Mouse (Mus musculus) midbrain, embryonic 10.5 days (tissue): ENCODE results near the gene Psmc2. TPM values are rescaled to one million over a fixed set of nuclear protein-coding genes. Genes with fewer than 3 reads are reported as not detected.
A peak's percentile ranks its signal among the peaks of the same experiment; 100 is the strongest.

Source experiments
- DNase-seq: peaks from one replicate; pipeline ENCODE4 v3.0.0-alpha.2; 2017; ENCODE audit warnings: low spot score
- H3K27ac ChIP-seq: fragments of 300-500 bp; sonication (generic); replicated peaks from 2 replicates; pipeline ENCODE4 v1.5.1; 2016; ENCODE audit warnings: mild to moderate bottlenecking
- H3K27me3 ChIP-seq: fragments of 300-500 bp; sonication (generic); 2 replicates; pipeline ENCODE4 v1.6.1; 2016; ENCODE audit warnings: low read depth, mild to moderate bottlenecking; ENCODE audit not compliant: poor library complexity, severe bottlenecking
- H3K36me3 ChIP-seq: fragments of 300-500 bp; sonication (generic); 2 replicates; pipeline ENCODE4 v1.6.1; 2016; ENCODE audit warnings: mild to moderate bottlenecking, moderate library complexity
- H3K4me1 ChIP-seq: fragments of 300-500 bp; sonication (generic); 2 replicates; pipeline ENCODE4 v1.6.1; 2016
- H3K4me3 ChIP-seq: fragments of 300-500 bp; sonication (generic); 2 replicates; pipeline ENCODE4 v1.5.1; 2016; ENCODE audit warnings: mild to moderate bottlenecking, moderate library complexity
- H3K9me3 ChIP-seq: fragments of 300-500 bp; sonication (generic); replicated peaks from 2 replicates; pipeline ENCODE4 v1.6.1; 2016; ENCODE audit warnings: mild to moderate bottlenecking
- WGBS: fragments of 180-500 bp; shearing (Covaris S2); methylation state at CpG from one replicate; pipeline ENCODE4 v1.1.7; 2016; 5-methylcytosine and 5-hydroxymethylcytosine counted together
- polyA plus RNA-seq: library from polyadenylated mRNA; unstranded; fragments of >200 nt; fragmentation: Nextera tagmentation; extraction: Ambion mirVana; gene quantifications from 2 replicates; pipeline ENCODE4 v1.2.1, GENCODE M21; 2016

Psmc2 gene
- polyA plus RNA-seq, 1 experiment from 2014 or later: 261 TPM

- WGBS: under 1% methylated on average over 51 of the region's 51 CpGs
- H3K4me3 ChIP-seq: peak overlapping the region; percentile 99
- no peak for DNase-seq
- H3K4me1 ChIP-seq: peaks cover 40% of the 10 kb centered on the region
- no peaks in the 10 kb centered on the region for H3K9me3 ChIP-seq
- peaks cover 48% of the 10 kb centered on the region for H3K36me3 ChIP-seq
- H3K27me3 ChIP-seq: no peaks in the 10 kb centered on the region
- peak overlapping the region; percentile 93 for H3K27ac ChIP-seq
Observed at GRCm38 (mm10) chr5:21784161-21785052, 676 bp upstream of the Psmc2 start.

- Histone ChIP-seq H3K27me3 (no peaks in the 10 kb centered on the region), H3K27ac (peak overlapping the region; percentile 93), H3K9me3 (no peaks in the 10 kb centered on the region), H3K4me1 (peaks cover 40% of the 10 kb centered on the region), H3K4me3 (peak overlapping the region; percentile 99), H3K36me3 (peaks cover 40% of the 10 kb centered on the region)
- no peak for DNase-seq
- WGBS: 83% methylated on average over 7 of the region's 7 CpGs
Observed at GRCm38 (mm10) chr5:21785776-21786175, 693 bp downstream of the Psmc2 start.

GRCm38 (mm10) chr5:21786258-21787185 lies 1.4 kb downstream of the Psmc2 start:
- H3K36me3 ChIP-seq: peaks cover 40% of the 10 kb centered on the region
- H3K27ac ChIP-seq: peak overlapping the region; percentile 93
- peak overlapping the region; percentile 88 for H3K4me3 ChIP-seq
- H3K9me3 ChIP-seq: no peaks in the 10 kb centered on the region
- WGBS: 3% methylated on average over 51 of the region's 51 CpGs
- peak; percentile 95 for DNase-seq
- H3K4me1 ChIP-seq: peaks cover 40% of the 10 kb centered on the region
- no peaks in the 10 kb centered on the region for H3K27me3 ChIP-seq

GRCm38 (mm10) chr5:21787186-21788105 lies 2.4 kb downstream of the Psmc2 start:
- Histone ChIP-seq H3K4me1 (peaks cover 40% of the 10 kb centered on the region), H3K4me3 (peak overlapping the region; percentile 88), H3K9me3 (no peaks in the 10 kb centered on the region), H3K27ac (peak overlapping the region; percentile 93), H3K36me3 (peaks cover 39% of the 10 kb centered on the region), H3K27me3 (no peaks in the 10 kb centered on the region)
- DNase-seq: no peak
- WGBS: 40% methylated on average over 11 of the region's 11 CpGs

GRCm38 (mm10) chr5:21789061-21789460 lies 4.0 kb downstream of the Psmc2 start:
- Histone ChIP-seq H3K27me3 (no peaks in the 10 kb centered on the region), H3K9me3 (no peaks in the 10 kb centered on the region), H3K36me3 (peaks cover 34% of the 10 kb centered on the region), H3K27ac (no peak overlapping the region), H3K4me3 (no peak overlapping the region), H3K4me1 (peaks cover 35% of the 10 kb centered on the region)
- WGBS: 87% methylated on average over 5 of the region's 5 CpGs
- DNase-seq: no peak

- DNase-seq: no peak
- Histone ChIP-seq H3K36me3 (peaks cover 58% of the 10 kb centered on the region), H3K4me3 (no peak overlapping the region), H3K4me1 (peaks cover 23% of the 10 kb centered on the region), H3K27ac (no peak overlapping the region), H3K27me3 (no peaks in the 10 kb centered on the region), H3K9me3 (no peaks in the 10 kb centered on the region)
Observed at GRCm38 (mm10) chr5:21792166-21792565, 7.1 kb downstream of the Psmc2 start.

GRCm38 (mm10) chr5:21802907-21803306 lies 17.8 kb downstream of the Psmc2 start:
- H3K27me3 ChIP-seq: no peaks in the 10 kb centered on the region
- no peak overlapping the region for H3K4me3 ChIP-seq
- H3K9me3 ChIP-seq: no peaks in the 10 kb centered on the region
- peaks cover 73% of the 10 kb centered on the region for H3K36me3 ChIP-seq
- 98% methylated on average over 9 of the region's 9 CpGs for WGBS
- no peak overlapping the region for H3K27ac ChIP-seq
- no peak for DNase-seq
- H3K4me1 ChIP-seq: no peaks in the 10 kb centered on the region

DNA sequence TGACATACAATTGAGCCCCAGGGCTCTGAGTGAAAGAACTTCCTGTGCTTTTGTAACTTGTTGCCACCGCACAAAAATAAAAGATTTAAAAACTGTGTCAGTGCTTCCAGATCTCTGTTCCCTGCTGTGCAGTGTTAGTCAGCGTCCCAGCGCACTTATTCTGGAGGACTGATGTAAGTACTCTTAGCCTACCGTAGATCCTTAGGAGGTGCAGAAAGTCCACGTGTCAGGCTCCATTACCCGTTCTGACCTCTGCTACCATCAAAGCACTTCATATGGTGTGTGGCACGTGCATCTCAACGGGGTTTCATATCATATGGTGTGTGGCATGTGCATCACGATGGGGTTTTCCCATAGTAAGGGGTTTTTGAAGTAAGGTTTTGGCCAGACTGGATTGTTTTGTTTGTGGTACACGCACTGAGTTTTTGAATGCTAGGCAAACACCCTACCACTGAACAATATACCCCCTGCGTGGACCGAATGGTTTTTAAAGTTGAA lies 18.7 kb downstream of the Psmc2 start:
- peaks cover 65% of the 10 kb centered on the region for H3K36me3 ChIP-seq

GRCm38 (mm10) chr5:21804837-21805236 lies 19.8 kb downstream of the Psmc2 start:
- no peaks in the 10 kb centered on the region for H3K9me3 ChIP-seq
- H3K4me3 ChIP-seq: no peak overlapping the region
- 86% methylated on average over 4 of the region's 4 CpGs for WGBS
- H3K4me1 ChIP-seq: no peaks in the 10 kb centered on the region
- no peaks in the 10 kb centered on the region for H3K27me3 ChIP-seq
- H3K27ac ChIP-seq: no peak overlapping the region
- no peak for DNase-seq
- peaks cover 54% of the 10 kb centered on the region for H3K36me3 ChIP-seq

More for the DNA sequence above, 18.7 kb downstream of the Psmc2 start:
- Histone ChIP-seq H3K9me3 (no peaks in the 10 kb centered on the region), H3K27ac (no peak overlapping the region), H3K4me3 (no peak overlapping the region), H3K4me1 (no peaks in the 10 kb centered on the region), H3K27me3 (no peaks in the 10 kb centered on the region)
- DNase-seq: no peak
- WGBS: 95% methylated on average over 12 of the region's 12 CpGs

GRCm38 (mm10) chr5:21810924-21811323 lies 25.8 kb downstream of the Psmc2 start:
- Histone ChIP-seq H3K4me3 (no peak overlapping the region), H3K27ac (no peak overlapping the region), H3K9me3 (no peaks in the 10 kb centered on the region), H3K36me3 (no peaks in the 10 kb centered on the region), H3K27me3 (no peaks in the 10 kb centered on the region), H3K4me1 (no peaks in the 10 kb centered on the region)
- DNase-seq: no peak
- 84% methylated on average over 10 of the region's 10 CpGs for WGBS

DNA sequence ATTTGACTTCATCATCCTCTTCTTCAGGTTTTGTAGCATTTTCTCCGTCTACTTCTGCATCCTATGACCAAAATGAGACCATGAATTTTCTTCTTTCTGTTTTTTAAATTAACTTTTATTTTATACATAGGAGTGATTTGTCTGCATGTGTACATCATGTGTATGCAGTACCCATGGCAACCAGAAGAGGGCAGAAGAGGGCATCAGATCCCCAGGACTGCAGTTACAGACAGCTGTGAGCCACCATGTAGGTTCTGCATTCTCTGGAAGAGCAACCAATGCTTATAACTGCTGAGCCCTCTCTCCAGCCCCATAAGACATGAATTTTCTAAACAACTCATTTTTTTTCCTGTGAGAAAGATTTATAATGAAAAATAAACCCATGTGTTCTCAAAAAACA lies 28.9 kb downstream of the Psmc2 start:
- no peaks in the 10 kb centered on the region for H3K27me3 ChIP-seq
- no peaks in the 10 kb centered on the region for H3K36me3 ChIP-seq
- no peak overlapping the region for H3K4me3 ChIP-seq
- 31% methylated on average over 1 of the region's 1 CpGs for WGBS
- no peaks in the 10 kb centered on the region for H3K4me1 ChIP-seq
- no peak overlapping the region for H3K27ac ChIP-seq
- no peaks in the 10 kb centered on the region for H3K9me3 ChIP-seq
- DNase-seq: peak; percentile 50

DNA sequence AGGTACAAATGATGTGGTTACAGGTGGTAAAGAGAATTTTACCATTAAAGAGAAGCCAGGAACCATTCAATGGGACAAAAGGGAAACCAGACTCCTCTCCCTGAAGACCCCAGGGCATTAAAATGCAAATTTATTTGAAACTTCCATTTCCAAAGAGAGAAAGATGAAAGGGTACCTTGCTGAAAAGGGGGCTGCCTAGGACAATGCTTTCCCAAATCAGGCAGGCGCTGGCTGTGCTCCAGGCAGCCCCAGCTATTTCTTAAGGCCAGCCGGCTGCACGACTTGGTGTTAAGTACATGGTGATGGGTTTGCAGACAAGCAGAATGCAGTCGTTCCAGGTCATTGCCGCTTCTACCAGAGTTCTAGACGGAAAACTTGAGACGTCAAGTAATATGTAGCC lies 41.3 kb downstream of the Psmc2 start:
- DNase-seq: no peak
- H3K9me3 ChIP-seq: no peaks in the 10 kb centered on the region
- peaks cover 13% of the 10 kb centered on the region for H3K4me1 ChIP-seq
- 24% methylated on average over 7 of the region's 7 CpGs for WGBS
- H3K27ac ChIP-seq: no peak overlapping the region
- no peak overlapping the region for H3K4me3 ChIP-seq
- H3K36me3 ChIP-seq: no peaks in the 10 kb centered on the region
- no peaks in the 10 kb centered on the region for H3K27me3 ChIP-seq
